Mouse (Mus musculus) bone marrow macrophage, adult 2 months (primary cell): ENCODE results near the gene Elof1.

Experiments
- CTCF ChIP-seq: IDR thresholded peaks from 2 replicates; pipeline ENCODE4 v1.5.1; 2012; ENCODE audit warnings: low read depth, mild to moderate bottlenecking, low read length, moderate library complexity
- POLR2A ChIP-seq: IDR thresholded peaks from 2 replicates; pipeline ENCODE4 v1.6.1; 2012; ENCODE audit warnings: mild to moderate bottlenecking, low read depth, low read length, borderline replicate concordance

GRCm38 (mm10) chr9:22132220-22132619, 15.2 kb upstream of the Elof1 start:
- TF ChIP-seq POLR2A, result no peak
- no peak for TF ChIP-seq CTCF
